Mouse (Mus musculus) right cerebral cortex, postnatal 25 days (tissue): ENCODE data around the gene Mrps15.
A peak's percentile ranks its signal among the peaks of the same experiment; 100 is the strongest.
"Not testable (repeated sequence)": the region's sequence is repeated elsewhere in the genome, so short reads cannot be mapped to it uniquely, and the experiment has no call there.

Experiments used
- DNase-seq: peaks from one replicate; pipeline ENCODE4 v3.0.0; 2022

Gene Mrps15

DNA sequence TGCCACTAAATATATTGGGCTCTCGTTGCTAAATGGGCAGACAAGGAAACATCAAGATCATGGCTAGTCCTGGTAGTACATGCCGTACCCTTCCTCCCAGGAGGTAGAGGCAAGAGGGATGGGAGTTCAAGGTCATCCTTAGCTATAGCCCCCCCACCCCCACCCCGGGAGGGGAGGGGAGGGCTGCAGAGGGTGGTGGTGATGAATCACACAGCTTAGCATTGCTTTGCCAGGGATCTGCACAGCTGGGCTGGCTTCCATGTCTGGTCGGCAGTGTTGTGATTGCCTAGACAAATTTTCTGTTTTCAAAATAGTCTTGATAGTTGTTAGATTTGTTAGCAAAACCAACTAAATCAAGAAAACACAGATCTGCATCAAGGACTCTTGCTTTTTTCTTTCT is 32.5 kb downstream of the Mrps15 start:
- DNase-seq, result no peak

DNA sequence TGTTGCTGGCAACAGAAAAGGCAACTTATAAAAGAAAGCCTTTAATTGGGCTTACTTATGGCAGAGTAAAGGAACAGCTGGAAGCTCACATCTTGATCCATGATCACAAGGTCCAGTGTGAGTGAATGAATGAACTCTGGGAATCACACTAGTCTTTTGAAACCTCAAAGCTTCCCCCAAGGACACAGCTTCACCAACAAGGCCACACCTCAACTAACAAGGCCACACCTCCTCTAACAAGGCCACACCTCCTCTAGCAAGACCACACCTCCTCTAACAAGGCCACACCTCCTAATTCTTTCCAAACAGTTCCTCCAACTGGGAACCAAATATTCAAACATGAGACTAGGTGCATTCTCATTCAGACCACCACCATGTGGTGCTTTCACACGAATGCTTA is 34.9 kb downstream of the Mrps15 start:
- no peak for DNase-seq

GRCm38 (mm10) chr4:126083021-126083420 is 36.3 kb downstream of the Mrps15 start:
- DNase-seq, result no peak

GRCm38 (mm10) chr4:126084382-126084781 is 37.7 kb downstream of the Mrps15 start:
- no peak for DNase-seq

- peak; percentile 68 for DNase-seq
Measured at GRCm38 (mm10) chr4:126085996-126086576, 39.4 kb downstream of the Mrps15 start.

- no peak for DNase-seq
Measured at GRCm38 (mm10) chr4:126090101-126090847, 43.5 kb downstream of the Mrps15 start.

DNA sequence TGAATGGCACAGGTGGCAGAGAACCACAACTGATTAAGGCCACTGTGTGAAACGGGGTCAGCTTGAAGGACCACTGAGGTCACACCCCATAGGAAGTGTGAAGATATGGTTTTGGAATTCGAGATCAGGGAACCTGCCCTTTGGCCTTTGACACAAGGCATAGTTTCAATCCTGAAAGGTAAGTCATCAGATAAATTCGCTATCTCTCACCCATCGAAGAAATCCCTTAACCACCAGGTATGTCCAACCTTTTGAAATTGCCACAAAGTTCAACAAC is 44.1 kb downstream of the Mrps15 start:
- no peak for DNase-seq

DNA sequence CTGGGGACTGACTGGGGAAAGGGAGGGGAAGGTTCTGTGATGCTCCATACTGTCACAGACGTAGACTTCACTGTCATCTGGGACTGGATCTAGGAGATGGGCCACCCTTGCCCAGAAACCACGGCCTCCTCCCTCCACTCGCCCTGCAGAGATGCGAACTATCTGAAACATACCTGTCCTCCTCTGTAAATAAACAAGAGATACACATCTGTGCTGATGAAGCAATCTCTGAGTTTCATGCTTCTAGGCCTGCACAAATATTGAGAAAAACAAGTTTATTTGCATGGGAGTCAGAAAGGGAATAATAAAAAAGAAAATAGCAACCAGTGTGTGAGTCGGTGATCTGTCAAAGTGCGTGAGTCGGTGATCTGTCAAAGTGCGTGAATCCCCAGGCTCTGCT is 45.1 kb downstream of the Mrps15 start:
- DNase-seq, result no peak

- not testable (repeated sequence) for DNase-seq
Measured at GRCm38 (mm10) chr4:126095622-126096430, 49.1 kb downstream of the Mrps15 start.

- peak; percentile 94 for DNase-seq
Measured at GRCm38 (mm10) chr4:126096464-126097111, 49.9 kb downstream of the Mrps15 start, which contains the start of gene Lsm10. Lsm10 (plus strand) TSS chr4:126096623.

DNA sequence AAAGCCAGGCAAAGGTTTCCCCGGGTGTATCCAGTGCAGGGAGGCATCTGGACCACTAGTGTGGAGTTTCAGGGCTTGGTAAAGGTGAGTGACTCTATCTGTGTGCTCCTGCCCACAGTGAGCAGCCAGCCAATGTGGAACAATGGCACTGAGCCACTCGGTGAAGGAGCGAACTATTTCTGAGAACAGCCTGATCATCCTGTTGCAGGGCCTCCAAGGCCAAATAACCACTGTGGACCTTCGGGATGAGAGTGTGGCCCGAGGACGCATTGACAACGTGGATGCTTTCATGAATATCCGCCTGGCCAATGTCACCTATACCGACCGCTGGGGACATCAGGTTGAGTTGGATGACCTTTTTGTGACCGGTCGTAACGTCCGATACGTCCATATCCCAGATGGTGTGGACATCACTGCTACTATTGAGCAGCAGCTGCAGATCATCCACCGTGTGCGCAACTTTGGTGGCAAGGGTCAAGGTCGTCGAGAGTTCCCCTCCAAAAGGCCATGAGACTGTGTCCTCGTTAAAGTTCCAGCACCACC is 51.1 kb downstream of the Mrps15 start:
- DNase-seq, result no peak

- DNase-seq, result no peak
Measured at GRCm38 (mm10) chr4:126099365-126099764, 52.6 kb downstream of the Mrps15 start.

GRCm38 (mm10) chr4:126100764-126101163 is 54.0 kb downstream of the Mrps15 start:
- no peak for DNase-seq

DNA sequence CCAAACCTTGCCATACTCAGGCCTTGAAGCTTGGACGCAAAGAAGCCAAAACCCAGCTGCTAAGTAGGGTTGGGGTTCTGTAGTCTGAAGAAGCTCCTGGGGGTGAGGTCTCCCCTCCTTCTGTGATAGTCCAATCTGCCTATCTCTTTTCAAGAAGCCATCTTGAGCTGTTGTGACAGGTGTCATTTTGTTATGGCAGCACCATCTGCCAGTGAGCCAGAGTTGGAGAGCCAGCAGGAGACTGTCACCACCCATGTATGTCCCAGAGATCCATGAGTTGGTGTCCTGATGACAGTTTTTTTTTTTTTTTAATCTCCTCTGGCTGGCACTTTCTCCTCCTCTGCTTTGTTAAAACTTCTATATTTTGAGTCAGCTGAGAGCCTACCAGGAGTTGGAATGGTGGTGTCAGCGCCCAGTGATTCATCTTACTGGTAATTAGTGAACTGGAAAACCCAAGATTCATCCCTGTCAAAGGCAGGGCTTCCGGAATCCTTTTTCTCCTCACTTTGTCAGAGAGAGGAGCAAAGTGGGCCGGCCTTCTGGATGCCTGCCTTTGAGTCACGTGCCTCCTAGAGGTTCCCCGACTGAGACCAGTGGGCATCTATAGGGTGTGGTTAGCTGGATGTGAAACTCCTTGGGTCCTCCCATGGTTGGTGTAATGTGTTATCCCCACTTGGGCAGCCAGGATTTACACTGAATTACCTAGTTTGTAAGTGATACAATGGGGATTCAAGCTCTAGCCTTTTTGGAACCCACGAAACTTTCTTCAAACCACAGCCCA is 55.5 kb downstream of the Mrps15 start:
- DNase-seq, result peak; percentile 40

DNA sequence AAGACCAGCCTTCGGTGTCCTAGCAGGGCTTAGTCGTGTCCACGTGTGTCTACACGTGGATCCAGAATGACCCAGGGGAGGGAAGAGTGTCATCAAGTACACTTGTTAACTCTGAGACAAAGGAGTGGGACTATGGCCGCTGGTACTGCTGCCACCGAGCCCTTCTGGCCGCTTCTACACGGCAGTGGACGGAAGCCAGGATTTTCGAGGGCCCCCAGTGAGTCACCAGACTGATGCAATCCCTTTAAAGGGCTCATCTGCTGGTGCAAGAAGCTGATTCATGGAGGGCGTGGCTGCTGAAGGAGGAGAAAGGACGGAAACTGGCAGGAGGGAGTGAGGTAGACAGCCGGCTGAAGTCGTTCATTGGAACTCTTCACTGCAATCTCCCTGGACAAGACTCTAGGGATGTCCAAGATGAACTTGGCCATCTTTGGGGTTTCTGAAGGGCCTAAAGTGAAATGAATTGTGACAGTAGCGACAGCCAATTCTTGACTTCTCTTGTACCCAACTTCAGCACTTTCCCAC is 56.4 kb downstream of the Mrps15 start:
- DNase-seq, result peak; percentile 83

DNA sequence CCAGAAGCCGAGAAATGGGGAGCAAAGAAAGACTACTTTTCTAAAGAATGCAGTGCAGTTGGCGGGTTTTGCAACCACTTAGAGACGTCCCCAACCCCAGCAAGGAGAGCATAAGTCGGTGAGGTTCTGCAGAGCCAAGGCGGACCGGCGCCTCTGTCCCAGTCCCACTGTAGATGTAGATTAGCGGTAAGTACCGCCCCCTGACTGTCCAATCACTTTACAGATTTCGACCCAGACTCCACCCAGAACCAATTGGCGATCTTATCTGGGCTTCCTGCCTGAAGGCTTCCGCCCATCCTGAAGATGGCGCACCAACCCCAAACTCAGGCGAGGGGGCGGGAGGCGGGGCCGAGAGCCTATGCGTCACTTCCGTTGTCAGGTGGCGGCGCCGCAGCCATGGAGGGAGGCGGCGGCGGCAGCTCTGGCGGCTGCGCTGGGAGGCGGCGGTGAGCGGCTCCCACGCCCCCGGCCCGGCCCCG is 56.9 kb downstream of the Mrps15 start, which contains the start of gene Stk40:
Gene Stk40, plus strand, starts transcription at position 368 of the 479 bp plus-strand sequence.
- peak; percentile 94 for DNase-seq

- peak; percentile 40 for DNase-seq
Measured at GRCm38 (mm10) chr4:126104261-126105075, 57.7 kb downstream of the Mrps15 start.
